Mouse (Mus musculus): ENCODE data around the gene Ttll13.

Gene Ttll13

DNA sequence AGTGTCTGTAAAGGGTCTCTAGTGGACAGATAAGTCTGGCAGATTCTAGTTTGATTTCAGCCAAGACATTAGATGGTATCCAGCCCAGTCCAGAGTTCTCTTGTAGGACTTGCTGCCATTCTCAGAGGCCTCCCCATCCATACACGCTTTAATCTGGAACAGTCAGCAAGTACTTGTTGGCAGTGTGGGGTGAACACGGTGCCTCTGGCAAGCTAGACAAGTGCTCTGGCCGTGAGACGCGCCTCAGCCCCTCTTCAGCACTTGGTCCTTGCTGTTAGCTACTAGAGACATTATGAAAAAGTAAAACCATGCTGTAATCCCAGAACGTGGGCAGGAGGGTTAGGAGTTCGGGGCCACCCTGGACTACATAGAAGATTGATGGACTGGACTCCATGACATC lies 32.6 kb upstream of the Ttll13 start:
- DNase-seq (ENCODE audit: extremely low read depth, low read depth, low spot score), result no peak

DNA sequence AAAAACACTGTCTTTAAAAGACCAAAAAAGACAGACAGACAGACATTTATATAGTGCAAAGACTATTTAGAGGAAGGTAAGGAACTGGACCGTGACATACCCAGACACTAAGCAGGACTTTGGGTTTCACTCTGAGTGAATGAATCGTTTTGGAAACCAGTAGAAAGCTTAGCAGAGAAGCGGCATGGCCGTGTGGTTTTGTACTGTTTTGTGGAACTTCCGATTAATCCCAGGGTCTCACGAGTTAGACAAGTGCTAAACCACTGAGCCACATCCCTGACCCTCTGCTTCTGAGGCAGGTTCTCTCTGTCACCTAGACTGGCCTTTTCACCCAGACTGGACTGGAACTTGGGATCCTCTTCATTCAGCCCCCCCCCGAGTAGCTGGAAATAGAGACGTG lies 31.7 kb upstream of the Ttll13 start:
- no peak for DNase-seq (ENCODE audit: extremely low read depth, low read depth, low spot score)

DNA sequence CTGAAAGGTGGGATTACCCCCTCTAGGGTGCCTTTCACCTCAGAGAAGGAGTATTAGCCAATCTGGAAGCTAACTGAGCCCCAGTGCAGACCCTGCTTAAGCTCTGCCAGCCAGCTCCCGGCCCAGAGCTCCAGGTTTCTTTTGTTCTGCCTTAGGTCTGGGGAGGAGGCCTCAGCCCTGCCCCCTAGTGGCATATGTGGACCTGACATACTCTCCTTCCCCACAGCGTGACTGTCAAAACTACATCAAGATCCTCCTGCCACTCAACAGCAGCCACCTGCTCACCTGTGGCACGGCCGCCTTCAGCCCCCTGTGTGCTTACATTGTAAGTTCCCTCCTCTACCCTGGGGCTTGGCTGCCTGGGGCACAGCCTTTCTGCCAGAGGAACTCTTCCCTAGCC lies 30.8 kb upstream of the Ttll13 start:
- no peak for DNase-seq (ENCODE audit: extremely low read depth, low read depth, low spot score)

DNA sequence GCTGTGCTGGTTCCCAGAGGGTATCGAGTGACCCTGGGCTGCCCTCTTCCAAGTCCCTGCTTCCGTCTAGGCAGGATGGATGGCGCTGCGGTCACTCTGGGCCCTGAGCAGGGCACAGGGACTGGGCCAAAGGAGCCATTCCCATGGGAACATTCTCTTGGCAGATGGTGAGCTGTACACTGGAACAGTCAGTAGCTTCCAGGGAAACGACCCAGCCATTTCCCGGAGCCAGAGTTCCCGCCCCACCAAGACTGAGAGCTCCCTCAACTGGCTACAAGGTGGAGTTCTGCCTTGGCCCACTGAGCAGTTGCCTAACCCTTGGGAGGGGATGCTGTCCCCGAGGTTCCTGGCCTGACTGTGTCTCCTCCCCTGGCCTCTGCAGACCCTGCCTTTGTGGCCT lies 29.6 kb upstream of the Ttll13 start:
- DNase-seq (ENCODE audit: extremely low read depth, low read depth, low spot score), result no peak

DNA sequence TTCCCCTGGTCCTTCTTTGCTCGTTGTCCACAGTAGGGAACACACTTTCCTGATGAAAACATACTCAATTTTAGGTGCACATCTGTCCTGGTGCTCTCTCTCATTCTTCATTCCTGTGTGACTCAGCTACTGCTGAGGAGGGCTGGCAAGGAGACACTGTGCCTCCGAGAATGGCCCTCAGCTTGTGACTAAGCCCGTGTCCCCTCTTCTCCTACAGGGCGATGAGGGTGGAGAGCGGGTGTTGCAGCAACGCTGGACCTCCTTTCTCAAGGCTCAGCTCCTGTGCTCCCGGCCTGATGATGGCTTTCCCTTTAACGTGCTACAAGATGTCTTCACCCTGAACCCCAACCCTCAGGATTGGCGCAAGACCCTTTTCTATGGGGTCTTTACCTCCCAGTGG lies 27.5 kb upstream of the Ttll13 start:
- no peak for DNase-seq (ENCODE audit: extremely low read depth, low read depth, low spot score)

DNA sequence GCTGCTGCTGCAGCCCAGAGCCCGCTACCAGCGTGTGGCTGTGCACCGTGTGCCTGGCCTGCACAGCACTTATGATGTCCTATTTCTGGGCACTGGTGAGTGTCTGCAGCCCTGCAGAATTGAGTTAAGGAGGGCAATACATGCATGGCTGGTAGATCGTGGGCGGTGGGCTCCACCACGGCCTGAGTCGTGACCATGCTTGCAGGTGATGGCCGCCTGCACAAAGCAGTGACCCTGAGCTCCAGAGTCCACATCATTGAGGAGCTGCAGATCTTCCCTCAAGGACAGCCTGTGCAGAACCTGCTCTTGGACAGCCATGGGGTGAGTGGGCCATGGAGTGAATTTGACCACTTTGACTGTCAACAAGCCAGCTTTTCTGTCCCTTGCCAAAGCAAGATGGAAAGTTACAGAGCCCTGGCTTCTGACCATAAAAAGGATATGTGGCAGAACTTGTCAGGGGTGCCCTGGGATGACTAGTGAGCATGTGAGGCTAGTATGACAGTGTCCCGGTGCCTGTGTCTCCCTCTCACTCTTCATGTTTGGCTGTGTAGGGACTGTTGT lies 25.9 kb upstream of the Ttll13 start:
- DNase-seq (ENCODE audit: extremely low read depth, low read depth, low spot score), result no peak

DNA sequence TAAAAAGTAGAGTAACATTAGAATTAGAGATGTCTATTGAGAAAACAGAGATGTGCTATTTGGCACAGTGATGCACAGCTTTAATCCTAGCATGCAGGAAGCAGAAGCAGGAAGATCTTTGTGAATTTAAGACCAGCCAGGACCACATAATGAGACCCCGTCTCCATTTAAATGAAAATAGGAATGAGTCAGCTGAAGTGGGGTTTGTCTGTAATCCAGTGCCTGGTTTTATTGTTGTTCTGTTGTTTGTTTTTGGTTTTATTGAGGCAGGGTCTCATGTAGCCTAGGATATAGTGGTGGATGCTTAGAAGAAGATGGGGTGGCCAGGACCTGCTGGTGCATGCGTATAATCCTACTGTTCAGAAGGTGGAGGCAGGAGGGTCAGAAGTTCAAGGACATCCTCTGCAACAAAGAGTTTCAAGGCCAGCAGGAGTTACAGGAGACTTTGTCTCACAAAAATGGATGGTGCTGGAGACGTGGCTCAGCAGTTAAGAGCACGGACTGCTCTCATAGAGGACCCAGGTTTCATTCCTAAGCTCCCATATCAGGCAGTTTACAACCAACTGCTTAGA lies 24.9 kb upstream of the Ttll13 start:
- DNase-seq (ENCODE audit: extremely low read depth, low read depth, low spot score), result no peak

DNA sequence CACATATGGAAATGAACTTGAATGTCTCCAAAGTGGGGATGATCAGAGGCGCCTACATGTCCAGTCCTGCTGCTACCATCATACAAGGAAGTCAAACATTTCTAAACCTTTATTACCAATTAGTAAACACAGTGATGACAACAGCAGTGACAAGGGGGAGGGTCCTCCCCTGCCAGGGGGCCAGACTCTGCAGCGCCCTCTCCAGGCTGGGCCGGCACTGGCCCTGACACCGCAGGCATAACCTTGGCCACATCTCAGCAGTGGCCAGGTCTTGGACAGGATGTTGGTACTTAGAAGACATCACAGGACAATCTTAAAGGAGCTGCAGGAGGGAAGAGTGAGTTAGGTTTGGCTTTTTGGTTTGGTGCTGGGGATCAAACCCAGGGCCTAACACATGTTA lies 19.1 kb upstream of the Ttll13 start:
- DNase-seq (ENCODE audit: extremely low read depth, low read depth, low spot score), result no peak

DNA sequence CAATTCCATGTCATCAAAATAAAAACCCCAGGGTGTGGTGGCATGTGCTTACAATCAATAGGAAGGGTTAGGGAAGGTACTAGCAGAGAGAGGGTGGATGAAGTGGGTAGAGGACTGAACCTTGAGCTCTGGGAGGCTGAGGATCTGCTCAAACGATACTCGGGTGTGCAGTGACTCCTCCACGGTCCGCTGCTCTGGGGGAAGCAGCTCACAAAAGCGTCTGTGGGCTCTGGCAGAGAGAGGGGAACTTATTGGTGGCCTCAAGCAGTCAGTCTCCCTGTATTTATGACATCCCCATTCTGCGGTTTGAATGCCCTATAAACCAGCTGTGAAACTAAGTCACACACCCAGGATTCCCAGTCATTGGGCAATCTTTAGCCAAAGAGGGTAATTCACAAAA lies 16.0 kb upstream of the Ttll13 start:
- DNase-seq (ENCODE audit: extremely low read depth, low read depth, low spot score), result no peak

DNA sequence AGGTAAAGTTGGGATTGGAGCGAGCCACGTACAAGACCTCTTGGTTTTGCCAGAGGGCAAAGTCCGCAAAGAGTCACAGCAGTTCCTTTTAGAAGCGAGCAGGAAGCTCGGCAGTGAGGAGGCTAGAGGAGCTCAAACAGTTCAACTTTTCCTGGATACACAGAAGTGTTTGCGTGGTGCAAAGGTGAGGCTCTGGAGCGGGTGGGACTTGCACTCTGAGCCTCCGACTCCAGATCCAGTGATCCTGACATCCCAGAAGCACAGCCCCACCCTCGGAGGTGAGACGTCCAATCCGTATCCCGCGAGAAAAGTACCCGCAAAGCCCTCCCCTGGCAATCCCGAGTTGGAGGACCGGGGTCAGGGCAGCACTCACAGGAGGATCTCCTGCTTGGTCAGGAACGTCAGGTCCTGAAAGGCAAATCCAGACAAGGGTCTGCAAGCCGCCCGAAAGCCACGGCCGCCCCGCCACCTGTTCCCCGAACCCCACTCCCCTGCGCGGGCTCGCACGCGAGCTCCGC lies 14.1 kb upstream of the Ttll13 start:
- DNase-seq (ENCODE audit: extremely low read depth, low read depth, low spot score), result no peak

DNA sequence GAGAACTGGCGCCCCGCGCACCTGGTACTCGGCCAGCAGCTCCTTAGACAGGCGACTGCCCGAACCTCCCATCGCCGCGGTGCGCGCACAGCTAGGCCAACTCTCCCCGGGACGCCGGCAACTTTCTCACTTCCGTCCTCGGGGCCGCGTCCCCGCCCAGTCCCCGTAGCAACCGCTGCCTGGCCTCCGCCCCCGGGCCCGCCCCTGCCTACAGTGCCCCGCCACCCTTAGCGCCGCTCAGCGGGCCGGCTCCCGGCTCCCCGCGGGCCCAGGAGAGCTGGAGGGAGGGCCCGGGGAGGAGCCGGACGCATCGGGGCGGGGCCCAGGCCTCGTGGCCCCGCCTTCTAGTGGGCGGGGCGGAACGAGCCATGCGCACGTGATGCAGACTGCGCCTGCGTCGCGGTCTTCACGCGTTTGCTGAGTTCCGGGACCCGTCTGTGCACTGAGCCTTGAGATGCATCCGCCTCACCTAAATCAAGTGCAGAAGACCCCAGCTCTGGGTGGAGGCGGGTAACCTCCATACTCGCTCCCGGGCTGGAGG lies 13.6 kb upstream of the Ttll13 start, which contains the start of the genes Cib1 and Gdpgp1:
Gene Cib1, minus strand, starts transcription at position 325 of the 541 bp plus-strand sequence.
Gene Gdpgp1, plus strand, starts transcription at position 377 of the 541 bp plus-strand sequence.
- DNase-seq (ENCODE audit: extremely low read depth, low read depth, low spot score), result no peak

DNA sequence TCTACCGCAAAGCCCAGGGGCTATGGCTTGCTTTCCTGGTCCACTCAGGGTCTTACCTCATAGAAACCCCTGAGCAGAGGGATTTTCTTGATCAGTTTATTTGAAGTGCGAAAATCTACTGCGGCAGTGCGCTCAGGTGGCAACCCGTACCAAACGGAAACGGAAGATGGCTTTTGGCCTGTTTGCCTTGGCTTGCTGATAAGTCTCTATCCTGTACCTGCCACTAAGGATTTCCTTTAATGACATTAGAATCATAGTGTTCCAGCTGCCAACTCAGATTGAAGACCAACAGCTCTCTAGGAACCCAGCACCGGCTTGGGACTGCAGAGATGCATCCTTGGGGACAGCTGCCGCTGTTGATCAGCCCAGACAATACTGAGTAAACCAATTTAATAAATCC lies 12.4 kb upstream of the Ttll13 start:
- DNase-seq (ENCODE audit: extremely low read depth, low read depth, low spot score), result no peak

DNA sequence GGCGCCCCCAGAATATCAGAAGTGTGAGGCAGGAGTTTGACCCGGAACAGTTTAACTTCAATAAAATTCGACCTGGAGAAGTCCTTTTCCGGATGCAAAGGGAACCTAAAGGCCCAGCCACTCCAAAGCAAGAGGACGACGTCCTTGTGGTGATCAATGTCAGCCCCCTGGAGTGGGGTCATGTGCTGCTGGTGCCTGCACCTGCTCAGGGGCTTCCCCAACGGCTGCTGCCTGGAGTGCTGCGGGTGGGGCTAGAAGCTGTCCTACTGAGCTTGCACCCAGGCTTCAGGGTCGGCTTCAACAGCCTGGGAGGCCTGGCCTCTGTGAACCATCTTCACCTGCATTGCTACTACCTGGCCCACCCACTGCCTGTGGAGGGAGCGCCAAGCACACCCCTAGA lies 7.6 kb upstream of the Ttll13 start:
- DNase-seq (ENCODE audit: extremely low read depth, low read depth, low spot score), result no peak

DNA sequence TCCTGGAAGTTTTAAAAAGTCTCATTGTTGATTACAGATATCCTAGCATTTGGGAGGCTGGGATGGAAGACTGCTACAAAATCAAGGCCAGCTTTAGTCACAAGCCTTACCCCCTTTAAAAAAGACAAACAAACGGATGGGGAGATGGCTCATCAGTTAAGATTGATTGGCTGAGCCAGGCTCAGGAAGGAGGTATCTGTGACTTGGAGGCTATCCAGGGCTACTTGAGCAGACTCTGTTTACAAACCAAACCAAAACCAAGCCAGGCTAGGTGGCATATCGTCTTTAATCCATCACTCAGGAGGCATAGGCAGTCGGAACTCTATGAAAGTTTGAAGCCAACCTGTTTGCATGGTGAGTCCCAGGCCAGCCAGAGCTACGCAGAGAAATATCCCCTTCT lies 4.5 kb upstream of the Ttll13 start:
- no peak for DNase-seq (ENCODE audit: extremely low read depth, low read depth, low spot score)

DNA sequence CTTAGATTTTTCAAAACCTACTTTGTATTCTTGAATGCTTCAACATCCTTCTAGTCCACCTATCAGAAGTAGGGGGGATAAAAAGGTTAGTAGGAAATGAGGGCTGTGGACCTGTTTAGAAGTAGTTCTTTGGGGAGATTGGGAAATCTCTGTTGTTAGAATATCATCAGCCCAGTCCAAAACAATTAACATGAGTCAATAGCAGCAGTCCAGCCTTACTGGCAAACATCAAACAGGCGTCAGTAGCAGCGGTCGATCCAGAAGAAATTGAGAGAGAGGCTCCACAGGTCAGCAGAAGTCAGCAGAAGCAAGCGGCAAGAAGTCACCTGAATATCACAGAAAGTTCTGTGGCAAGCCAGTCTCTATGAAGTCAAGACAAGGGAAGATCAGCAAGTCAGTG lies 1.3 kb upstream of the Ttll13 start:
- no peak for DNase-seq (ENCODE audit: extremely low read depth, low read depth, low spot score)

DNA sequence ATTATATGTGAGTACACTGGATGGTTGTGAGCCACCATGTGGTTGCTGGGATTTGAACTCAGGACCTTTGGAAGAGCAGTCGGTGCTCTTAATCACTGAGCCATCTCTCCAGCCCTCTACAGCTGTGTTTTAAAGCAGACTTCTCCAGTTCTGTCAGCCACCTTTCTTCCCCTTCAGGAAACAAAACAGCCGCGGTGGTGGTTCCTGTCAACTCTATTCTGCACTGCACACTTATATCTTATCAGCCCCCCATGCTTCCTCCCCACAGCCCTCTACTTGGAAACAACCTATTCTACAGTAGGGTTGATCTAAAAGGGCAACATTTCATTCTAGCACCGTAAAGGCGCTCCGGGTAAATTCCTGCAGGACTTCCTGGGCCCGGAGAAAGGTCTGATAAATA lies 683 bp downstream of the Ttll13 start:
- no peak for DNase-seq (ENCODE audit: extremely low read depth, low read depth, low spot score)

DNA sequence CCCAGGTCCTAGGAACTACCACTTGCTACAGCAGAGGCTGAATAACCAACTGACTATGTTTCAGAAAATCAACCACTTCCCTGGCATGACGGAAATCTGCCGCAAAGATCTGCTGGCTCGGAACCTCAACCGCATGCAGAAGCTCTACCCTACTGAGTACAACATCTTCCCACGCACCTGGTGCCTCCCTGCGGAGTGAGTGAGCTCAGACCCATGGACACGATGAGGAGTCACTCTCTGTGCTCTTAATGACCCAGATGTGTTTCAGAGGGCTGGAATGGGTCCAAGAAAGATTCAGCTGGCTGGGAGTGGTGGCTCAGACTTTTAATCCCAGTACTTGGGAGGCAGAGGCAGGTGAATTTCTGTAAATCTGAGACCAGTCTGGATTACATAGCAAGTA lies 6.3 kb downstream of the Ttll13 start:
- DNase-seq (ENCODE audit: extremely low read depth, low read depth, low spot score), result no peak

DNA sequence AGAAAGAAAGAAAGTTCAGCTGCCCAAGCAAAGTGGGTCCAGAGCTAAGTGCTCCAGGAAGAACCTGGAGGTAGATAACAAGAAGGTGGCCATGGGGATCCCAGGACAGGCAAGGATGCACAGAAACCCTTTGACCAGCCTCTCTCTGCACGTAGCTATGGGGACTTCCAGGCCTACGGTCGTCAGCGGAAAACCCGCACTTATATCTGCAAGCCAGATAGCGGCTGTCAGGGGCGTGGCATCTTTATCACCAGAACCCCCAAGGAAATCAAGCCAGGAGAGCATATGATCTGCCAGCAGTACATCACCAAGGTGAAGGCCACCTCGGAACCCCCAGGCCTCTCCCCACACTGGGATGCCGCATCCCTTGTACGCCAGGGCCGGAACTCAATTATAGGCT lies 6.7 kb downstream of the Ttll13 start:
- DNase-seq (ENCODE audit: extremely low read depth, low read depth, low spot score), result no peak

DNA sequence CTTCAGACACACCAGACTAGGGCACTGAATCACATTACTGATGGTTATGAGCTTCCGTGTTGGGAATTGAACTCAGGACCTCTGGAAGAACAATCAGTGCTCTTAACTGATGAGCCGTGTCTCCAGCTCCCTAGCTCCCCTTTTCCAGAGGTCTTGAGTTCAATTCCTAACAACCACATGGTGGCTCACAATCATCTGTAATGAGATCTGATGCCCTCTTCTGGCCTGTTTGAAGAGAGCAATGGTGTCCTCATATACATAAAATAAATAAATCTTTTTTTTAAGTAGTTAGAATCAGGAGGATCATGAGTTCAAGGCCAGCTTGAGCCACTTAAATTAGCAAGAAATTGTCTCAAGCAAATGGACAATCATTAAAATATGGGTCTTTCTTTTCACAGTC lies 9.8 kb downstream of the Ttll13 start:
- no peak for DNase-seq (ENCODE audit: extremely low read depth, low read depth, low spot score)

DNA sequence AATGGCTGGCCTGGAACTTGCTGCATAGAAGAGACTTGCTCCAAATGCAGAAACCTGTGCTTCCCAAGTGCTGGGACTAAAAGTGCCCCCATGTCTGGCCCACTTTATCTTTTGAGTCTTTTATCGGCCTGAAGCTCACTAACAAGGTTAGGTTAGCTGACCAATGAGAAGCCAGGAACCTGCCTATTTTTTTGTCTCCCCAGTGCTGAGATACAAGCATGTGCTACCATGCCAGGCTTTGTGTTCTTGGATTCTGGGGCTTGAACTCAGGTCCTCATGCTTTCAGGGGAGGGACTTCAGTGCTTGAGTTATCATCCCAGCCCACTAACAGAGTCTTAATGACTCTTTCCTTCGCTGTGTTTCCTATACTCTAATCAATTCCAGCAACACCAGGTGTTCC lies 11.5 kb downstream of the Ttll13 start:
- DNase-seq (ENCODE audit: extremely low read depth, low read depth, low spot score), result no peak

DNA sequence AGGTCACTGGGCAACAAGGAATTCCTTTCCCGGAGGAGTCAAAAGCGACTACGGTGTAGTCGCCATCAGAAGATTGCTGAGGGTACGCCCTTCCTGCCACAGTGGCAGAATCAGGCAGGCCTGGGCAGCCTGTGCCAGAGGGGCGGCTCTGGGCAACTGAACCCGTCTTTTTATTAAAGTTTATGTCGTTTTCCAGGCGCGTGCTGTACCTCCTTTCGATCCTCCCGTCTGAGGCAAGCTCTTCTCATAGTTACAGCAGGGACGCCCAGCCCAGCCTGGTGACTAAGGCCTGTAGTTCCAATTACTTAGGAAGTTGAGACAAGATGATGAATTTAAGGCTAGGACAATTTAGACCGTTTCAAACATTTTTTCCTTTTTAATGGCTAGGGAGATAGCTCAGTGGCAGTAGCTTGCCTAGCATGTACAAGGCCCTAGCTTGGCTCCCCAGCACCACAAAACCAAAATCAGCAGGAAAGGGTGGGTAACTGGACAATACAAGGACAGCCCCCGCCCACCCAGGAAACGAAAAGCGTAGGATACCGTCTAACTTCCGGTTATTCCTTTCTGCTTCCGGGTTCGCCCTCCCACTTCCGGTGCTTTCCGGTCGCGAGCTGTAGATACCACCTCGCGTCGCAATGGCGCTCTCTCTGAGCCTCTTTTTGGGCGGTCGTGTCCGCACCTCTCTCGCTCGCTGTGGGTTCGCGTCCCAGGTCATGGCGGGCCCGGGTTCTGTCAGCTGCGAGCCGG lies 14.6 kb downstream of the Ttll13 start, which contains the start of gene Ngrn:
Gene Ngrn, plus strand, starts transcription at position 591 of the 747 bp plus-strand sequence.
- no peak for DNase-seq (ENCODE audit: extremely low read depth, low read depth, low spot score)

DNA sequence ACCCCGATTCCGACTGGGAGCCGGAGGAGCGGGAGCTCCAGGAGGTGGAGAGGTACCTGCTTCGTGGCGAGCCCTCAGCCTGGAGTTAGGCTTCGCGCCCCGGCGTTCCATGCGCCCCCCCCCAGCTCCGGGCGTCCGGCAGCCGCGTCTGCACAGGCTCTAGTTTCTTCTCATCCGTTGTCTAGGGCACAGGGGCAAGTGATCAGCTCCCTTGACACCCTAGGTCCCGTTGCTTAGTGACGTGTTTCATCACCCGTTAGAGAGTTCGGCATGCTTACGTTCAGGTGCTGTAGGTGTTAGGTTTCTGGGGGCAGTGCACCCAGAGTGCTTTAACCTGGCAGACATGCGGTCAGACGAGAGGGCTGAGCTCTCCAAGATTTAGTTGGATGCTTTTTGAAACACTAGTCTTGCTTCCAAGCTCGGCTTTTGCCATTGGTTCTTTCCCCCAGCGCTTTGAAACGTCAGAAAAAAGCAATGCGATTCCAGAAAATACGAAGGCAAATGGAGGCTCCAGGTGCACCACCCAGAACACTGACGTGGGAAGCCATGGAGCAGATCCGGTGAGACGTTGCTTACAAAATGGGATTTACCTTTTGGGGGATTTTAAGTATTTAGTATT lies 15.3 kb downstream of the Ttll13 start:
- DNase-seq (ENCODE audit: extremely low read depth, low read depth, low spot score), result no peak
